Mouse (Mus musculus): Measurements from ENCODE around the gene Creb5.
"Not testable (repeated sequence)": the region's sequence is repeated elsewhere in the genome, so short reads cannot be mapped to it uniquely, and the experiment has no call there.

Creb5 gene

DNA sequence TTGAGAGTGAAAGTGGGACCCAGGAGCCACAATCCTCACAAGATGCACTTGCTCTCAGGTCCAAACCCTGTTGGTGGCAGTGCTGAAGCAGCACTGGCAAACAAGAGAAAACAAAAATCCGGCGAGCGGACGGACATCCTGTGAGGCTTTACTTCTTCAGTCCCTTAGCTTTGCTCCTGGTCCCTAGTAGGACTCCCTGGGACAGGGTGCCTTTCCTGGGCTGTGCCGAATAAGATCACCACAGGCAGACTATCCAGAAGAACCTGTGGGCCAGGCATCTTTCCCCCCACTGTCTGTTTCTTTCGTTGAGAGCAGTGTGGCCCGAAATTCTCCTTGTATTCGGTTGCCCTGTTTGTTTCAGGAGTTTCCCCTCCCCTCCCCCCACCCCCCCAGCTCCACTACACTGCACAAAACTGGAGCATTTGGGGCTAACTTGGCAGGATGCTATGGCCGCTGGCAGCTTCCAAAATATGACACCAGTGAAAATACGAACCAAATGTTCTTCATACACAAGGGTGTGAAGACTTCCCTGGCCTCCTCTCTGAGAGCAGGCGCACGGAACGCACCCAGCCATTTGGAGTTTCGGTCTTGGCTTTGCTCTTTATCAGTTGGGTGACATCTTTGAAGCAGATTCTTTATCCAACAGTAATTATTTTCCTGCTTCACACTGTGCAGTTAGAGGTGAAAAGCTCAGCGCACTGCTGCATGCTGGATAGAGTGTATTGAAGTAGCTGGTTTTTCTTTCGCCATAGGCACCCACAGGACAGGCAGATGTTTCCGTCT lies 32.7 kb downstream of the Creb5 start:
- DNase-seq = peak in 1 of 2 experiments; percentile 6

DNA sequence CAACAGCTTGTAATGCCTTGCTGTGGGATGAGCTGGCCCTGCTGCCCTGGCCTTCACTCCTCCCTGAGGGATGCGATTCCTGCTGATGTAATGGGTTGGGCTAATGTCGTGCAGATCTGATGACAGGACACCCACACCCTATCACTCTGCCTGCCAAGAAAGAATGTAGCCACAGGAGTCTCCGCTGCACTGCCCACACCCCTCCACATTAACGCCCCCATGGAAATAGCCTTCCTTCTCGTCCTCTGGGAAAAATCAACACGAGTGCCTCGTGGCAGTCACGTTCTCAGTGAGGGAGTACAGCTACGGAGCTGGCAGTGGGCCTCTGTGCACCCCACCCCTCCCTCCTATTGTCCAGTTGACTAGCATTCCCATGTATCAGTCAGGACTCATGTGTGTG lies 50.3 kb downstream of the Creb5 start:
- no peak for DNase-seq

DNA sequence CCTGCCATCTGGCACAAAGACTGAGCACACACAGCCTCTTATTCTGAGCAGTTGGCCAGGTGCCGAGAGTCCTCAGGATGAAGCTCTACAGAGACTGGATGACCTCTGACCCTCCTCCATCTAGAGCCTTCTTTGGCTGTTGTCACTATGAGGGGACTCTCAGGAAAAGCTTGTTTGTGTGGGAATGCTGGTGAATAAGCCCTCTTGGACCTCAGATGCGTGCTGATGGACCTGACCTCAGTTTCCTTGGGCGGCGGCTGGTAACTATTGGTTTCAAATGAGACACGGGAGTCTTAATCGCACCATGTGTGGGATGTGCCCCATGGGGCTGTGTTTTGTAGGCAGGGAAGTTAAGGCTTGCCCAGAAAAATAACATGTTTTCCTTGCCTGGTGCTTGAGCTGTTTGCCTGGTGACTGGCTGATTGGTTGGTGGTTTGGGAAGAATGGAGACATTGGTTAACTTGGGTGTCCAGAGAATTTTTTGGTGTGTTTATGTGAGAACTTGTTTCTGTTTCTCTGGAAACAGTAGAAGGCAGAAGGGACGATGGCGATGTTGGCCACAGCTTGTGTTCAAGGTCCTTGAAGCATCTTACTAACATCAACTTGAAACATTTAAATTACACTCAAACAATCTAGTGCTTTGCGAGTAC lies 65.4 kb downstream of the Creb5 start:
- DNase-seq = no peak

DNA sequence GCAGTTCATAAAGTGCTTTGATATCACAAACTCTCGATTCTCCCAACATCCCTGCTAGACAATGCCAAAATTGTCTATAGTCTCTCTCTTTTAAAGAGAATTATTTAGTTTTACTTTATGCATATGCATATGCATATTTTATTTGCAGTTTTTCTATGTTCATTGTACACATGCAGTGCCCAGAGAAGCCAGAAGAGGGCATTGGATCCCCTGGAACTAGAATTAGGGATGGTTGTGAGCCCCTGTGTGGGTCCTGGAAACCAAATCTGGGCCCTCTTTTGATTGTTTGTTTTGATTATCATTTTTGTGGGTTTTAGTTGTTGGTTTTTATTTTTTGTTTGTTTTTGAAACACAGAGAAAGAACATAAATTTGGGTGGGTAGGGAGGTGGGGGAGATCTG lies 69.3 kb downstream of the Creb5 start:
- no peak for DNase-seq

DNA sequence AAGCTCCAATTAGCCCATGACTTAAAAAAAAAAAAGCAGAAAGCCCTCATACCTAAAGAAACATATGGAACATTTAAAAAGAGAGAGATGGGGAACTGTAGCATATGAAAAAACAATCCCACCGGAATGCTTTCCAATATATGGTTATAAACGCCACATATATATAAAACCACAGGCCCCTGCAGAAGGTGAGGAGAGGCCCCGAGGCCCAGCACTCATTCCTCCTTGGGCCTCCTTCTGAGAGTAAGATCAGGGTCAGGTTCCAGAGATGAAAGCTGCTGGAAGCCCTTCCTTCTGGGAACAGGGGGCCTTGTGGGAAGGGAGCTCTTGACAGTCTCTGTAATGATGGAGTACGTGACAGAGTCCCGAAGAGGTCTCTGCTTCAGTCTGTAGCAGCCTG lies 76.5 kb downstream of the Creb5 start:
- DNase-seq = no peak

DNA sequence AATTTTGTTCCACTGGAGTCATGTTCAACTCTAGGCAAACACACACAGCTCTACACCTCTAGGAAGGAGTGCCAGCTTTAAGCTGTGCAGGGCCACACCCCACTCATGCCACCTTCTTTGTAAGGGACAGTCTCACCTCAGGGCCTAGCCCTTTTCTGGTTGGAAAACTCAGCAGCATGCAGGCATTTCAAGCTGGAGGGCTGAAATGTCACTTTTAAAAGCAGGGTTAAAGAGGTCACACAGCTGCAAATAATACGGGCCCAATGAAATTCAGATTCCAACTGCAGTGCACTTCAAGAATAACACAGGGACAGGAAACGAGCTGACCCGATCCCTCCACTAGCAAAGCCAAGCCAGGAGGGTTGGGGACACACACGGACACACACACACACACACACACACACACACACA lies 76.9 kb downstream of the Creb5 start:
- DNase-seq = peak; percentile 2 to 10

DNA sequence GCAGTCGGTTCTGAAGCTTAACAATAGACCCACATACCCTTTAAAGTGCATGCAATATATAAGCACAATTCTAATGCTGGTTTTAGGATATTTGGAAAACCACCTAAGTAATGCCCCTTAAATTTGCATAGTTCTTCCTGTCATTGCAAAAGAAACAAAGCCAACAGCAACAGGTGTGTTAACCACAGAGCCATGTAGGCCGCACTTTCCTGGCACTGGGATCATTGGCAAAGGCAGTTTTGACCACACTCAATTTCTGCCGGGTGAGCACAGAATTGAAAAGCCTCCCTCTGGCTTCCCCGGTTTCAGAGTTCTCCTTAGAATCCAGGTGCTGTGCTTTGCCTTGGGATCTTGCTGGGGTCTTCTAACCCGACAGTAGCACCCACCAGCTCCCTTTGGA lies 82.1 kb downstream of the Creb5 start:
- DNase-seq = no peak

DNA sequence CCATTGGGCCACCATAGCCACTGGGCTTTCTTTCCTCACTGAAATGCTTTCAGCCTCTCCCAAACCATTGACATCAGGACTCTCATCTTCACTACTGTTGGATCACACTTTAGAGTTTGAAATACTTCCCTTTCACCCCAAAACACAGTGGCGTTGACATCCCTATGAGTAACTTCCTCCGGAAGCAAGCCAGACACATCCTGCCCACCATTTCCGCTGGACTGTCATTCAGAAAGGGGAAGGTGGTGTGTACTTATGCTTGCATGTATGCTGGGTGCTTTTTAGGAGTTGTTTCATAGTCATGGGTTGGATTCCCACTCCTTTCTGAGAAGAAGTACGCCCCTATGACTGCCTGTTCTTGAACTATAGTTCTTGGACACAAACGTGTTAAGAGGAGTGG lies 82.9 kb downstream of the Creb5 start:
- DNase-seq = peak; percentile 7 to 8

DNA sequence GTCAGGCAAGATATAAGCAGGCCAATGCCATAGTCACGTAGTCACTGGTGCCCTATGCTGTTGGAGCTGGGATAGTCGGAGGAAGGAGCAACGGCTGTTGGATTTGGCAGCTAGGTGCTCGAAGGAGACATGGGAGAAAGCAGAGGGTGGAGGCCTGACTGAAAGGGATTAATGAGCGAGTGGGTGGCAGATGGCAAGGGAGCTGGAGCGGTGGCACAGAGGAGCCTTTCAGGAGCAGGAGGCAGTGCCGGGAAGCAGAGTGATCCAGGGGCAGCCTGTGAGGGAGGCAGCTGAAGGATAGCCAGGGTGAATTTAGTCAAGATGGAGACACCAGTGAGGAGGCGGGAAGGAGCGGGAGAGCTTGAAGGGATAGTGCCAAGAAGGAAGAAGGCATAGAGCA lies 84.9 kb downstream of the Creb5 start:
- no peak for DNase-seq

DNA sequence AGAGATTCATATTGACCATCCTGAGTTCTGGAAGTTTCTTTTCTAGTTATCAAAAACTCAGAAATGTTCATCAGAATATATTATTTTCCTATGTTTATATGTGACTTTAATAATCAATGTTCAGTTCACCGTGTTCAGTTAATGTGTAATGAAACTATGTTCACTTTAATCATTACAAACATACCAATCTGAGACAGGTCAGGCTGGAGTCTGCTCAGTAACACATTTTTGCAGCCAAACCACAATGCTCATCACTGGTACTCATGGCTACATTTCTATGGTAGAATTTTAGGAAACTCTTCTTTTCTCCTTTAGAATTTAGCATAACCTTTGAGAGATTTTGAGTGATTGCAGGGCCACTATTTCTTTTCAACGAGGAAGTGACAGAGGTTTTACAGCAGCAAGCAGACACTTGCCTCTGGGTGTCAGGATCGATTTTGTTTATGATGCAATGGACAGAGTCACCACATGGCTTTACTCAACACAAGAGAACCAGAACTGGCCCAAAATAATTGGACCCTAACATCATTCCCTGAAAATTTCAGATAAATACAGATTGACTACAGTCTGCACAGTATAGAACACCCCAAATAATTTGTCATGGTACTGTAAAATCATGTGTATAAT lies 87.4 kb downstream of the Creb5 start:
- DNase-seq = no peak

DNA sequence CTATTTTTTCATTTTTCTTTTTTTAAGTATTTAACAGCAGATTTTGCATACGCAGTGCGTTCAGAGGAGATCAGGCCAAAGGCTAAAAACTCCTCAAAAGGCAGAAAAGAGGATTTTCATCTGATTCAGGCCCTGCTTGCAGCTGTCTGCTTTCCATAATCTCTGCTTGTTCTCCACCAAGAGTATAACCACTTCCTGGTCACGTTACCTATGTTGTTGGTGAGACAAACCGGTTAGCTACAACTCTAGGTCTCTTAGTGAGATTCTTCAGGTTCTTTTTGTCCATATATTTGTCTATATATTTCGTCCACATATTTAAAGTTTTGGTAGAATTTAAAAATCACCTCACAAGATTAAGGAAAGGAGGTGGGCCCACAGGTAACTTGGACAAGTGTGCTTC lies 102.2 kb downstream of the Creb5 start:
- no peak for DNase-seq

DNA sequence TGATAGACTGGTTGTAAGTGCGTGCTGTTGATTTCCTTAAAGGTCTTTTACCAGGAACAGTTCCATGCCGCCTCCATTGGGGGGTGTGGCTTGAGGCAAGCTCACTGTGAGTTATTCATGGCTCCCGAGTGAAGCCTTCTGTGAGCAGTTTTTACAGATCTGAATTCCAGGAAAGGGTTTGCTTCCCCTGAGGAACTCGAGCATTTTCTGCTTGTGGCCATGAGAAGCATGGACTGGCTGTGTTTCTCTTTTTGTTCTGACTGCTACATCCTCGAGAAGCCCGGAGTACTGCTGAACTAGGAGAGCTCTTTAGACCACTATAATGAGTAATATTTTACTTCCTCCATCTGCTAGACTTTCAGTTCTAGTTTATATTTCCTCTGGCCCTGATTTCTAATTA lies 103.3 kb downstream of the Creb5 start:
- peak; percentile 13 to 50 for DNase-seq

DNA sequence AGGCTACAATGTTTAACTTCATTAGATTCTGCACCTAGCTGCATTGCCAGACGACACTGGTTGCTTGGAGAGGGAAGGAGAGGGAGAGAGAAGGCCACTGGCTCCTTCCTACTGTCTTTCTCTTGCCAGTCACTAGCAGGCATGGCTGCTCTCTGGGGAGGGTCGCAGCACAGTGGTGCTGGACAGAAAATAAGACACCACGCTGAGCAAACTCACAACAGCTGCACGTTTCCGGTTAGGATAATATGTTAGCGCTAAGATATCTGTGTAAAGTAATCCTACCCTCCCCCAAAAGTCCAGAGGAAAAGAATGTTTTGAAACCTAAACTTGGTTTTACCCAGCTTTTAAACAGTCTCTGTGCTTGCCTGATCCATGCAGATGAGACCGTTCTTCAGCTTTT lies 107.0 kb downstream of the Creb5 start:
- DNase-seq = no peak

DNA sequence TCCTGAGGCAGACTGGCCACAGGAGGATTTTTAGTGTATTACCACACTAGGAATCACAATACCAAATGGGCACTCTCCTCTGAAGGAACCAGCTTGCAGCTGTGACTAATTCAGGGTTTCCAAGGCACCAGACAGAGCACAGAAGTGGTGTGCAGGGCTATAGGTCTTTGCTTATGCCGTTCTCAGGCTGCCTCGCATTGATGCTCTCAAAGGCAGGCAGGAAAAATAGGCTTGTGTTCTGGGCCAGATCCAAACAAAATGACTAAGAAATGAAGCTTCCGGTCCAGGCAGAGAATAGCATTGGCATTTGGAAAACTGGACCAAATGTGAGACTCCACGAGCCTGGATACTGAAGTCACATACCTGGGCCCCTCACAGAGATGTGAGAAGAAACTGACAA lies 108.1 kb downstream of the Creb5 start:
- no peak for DNase-seq

DNA sequence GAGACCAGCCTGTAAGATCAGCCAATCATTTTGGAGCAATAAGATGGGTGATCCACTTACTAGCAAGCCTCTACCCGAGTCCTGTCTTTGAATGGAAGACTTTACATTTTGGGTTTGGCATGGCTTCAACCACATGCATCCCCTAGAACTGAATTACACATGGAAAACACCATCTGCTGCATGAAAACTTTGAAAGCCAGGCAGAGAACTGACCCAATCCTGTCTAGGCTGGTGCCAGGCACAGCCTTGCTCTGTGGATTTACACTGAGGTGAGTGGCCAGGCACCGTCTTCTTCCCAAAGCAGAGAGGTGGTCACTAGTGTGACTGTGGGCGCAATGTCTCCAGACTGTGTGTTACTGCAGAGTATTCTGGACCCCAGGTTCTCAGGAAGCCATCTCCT lies 109.4 kb downstream of the Creb5 start:
- no peak for DNase-seq

DNA sequence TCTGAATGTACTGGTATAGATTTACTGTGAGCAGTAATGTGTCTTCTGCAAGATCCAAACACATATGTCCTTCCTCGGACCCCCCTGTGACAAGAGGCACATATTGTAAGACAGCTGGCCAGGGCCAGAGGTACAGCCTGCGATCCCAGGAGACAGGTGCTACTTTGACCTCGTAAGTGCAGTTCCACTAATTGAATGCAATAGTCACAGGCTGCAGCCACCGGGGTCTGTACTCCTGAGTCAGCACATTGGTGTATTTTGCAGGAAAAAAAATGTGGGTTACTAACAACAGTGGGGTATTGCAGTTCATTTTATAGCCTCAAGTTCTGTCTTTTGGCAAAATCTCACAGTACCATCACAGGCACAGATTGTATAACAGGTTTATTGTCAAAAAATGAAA lies 110.7 kb downstream of the Creb5 start:
- no peak for DNase-seq

DNA sequence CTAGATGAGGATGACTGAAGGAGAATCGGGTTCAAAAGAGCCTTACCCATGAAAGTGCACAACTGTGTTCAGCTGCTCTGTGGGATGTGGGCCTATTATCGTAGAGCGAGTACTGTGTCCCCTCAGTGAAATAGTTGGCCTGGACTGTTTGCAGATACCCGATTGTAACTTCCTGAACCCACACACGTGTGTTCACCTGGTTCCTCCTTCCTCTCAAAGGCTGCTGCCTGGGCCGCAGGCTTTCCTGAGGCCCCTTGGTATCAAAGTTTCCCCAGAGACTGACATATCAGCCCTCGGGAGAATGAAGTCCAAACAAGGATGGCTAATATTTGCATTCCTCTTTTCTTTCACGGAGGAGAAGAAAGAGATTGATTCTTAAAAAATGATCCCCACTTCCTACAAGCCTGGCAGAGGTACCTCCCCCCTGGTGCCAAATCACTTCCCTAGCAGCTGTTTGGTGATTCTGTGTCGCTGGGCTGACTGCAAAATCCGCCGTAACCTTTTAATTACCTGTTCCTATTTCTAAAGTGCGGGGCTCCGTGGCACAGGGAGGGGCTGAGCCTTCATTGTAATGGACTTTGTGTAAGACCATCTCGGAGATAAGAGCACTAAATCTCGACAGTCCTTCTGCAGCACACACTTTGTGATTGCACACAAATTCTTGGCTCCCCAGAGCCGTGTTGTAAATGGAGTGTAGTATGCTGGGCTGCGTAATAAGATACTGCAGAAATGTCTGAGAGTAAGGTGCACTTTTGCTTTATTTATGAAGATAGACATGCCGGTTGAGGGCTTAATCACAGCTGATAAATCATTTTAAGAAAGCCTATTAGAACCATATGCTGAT lies 111.4 kb downstream of the Creb5 start:
- no peak for DNase-seq

DNA sequence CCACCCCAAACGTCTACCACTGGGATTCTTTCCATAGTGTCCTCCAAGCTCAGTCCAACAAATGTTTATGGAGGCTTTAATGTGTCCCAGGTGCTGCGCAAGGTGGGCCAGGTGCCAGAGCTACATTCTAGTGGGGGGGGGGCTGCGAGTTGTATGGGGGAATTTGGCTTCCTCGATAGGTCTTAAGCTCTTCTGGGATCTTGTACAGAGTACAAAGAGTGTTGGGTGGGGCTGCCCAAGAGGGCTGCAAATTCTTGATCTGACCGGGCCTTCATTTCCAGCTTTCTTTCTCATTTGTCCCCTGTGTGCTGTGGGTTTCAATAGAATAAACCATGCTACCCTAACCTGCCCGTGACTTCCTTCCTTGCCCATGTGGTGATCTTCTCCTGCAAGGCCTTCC lies 114.3 kb downstream of the Creb5 start:
- DNase-seq = no peak

DNA sequence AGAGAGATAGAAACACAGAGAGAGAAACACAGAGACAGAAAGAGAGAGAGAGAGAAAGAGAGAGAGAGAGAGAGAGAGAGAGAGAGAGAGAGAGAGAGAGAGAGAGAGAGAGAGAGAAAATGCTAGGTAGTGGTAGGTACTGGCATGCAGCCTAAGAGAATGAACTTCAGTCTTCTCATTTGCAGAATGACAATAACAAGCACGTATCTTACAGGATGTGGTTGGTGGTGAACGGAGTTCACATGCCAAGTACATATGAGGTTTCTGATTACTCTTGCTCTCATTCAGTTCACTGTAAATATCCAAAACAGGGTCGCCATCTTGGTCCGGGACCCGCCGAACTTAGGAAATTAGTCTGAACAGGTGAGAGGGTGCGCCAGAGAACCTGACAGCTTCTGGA lies 115.5 kb downstream of the Creb5 start:
- not testable (repeated sequence) for DNase-seq

DNA sequence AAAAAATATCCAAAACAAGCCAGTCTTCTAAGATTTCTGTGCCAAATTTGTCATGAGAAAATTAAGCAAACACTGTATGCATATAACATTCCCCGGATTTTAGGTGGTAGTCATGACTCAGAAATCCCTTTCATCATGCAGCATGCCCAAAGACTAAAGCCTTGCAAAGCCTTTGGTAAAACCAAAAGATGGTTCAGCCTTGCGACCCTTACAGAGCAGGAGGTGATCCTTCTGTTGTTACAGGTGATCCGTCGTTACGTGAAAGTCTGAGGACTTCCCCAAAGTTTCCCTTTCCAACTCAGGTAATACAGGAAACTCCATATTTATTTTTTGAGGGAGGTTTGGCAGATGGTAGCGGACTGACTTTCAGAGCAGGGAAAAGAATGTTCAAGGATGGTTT lies 122.1 kb downstream of the Creb5 start:
- no peak for DNase-seq

DNA sequence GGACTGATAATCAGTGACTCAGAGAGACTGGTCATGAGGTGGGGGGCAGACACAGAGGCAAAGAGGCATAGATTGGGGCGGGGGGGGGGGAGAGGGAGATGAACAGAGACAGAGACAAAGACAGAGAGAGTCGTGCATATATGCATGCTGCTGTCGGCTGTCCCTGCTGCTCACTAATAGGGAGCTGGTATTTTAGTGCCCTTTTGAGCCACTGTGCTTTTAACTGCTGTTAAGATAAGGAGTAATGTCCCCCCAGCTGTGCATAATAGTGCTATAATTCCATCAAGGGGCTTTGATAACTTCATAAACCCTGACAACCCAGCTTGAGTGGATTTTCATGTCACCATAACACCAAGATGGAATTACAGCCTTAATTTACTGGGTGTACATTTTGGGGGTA lies 134.3 kb downstream of the Creb5 start:
- no peak for DNase-seq

DNA sequence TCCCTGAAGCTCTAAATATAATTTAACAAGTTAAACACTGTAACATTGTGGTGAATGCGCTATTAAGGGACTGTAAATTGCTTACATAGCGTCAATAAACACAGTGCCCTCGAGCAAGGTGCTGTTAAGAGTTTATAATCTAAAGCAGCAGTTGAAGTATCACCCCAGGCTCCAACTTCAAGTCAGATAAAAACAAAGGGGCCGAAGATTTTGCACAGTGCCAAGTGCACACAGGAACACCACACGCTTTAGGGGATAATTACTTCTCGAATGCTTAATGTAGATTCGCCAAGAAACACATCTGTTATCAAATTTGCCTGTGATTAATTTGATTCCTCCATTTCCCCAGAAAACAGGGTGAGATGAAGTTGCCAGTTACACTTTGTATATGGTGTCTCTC lies 142.3 kb downstream of the Creb5 start:
- DNase-seq = no peak

DNA sequence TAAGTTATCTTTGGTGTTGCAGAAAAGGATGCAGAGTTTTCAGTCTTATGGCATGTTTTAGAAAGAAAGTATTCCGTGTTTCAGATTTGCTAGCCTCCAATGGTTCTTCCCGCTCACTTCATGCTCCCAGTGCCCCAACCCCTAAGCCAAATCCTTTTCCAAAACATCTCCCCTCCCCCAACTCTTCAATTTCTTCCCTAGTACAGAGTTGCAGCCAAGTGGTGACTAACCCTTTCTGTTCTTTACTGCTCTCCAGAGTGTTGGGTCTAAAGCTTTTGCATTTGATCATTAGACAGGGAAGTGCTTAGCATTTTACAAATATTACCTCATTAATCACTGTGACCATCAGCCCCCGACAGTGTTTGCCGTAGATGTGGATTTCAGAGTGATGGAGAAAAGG lies 142.8 kb downstream of the Creb5 start:
- DNase-seq = no peak

Measured in kidney, postnatal 36 days (tissue).